Mouse (Mus musculus) midbrain, embryonic 12.5 days (tissue): ENCODE measurements around the gene Dcaf5. TPM values are rescaled to one million over a fixed set of nuclear protein-coding genes. Genes with fewer than 3 reads are reported as not detected.
"Not testable (repeated sequence)": the region's sequence is repeated elsewhere in the genome, so short reads cannot be mapped to it uniquely, and the experiment has no call there.

ENCODE experiments used
- ATAC-seq: fragments of 200-750 bp; cut with Nextera tagmentation; 2 replicates; pipeline ENCODE4 v1.8.0; 2017; ENCODE audit warnings: low read depth, moderate TSS enrichment, moderate library complexity; ENCODE audit not compliant: low FRiP score
- H3K27ac ChIP-seq: fragments of 300-500 bp; sonication (generic); replicated peaks from 2 replicates; pipeline ENCODE4 v1.5.1; 2016; ENCODE audit warnings: mild to moderate bottlenecking
- H3K27me3 ChIP-seq: fragments of 300-500 bp; sonication (generic); 2 replicates; pipeline ENCODE4 v1.6.1; 2016; ENCODE audit warnings: mild to moderate bottlenecking
- H3K36me3 ChIP-seq: fragments of 300-500 bp; sonication (generic); 2 replicates; pipeline ENCODE4 v1.6.1; 2016
- H3K4me1 ChIP-seq: fragments of 300-500 bp; sonication (generic); 2 replicates; pipeline ENCODE4 v1.6.1; 2016
- H3K4me2 ChIP-seq: fragments of 300-500 bp; sonication (generic); replicated peaks from 2 replicates; pipeline ENCODE4 v1.6.1; 2016; ENCODE audit warnings: mild to moderate bottlenecking, moderate library complexity
- H3K4me3 ChIP-seq: fragments of 300-500 bp; sonication (generic); 2 replicates; pipeline ENCODE4 v1.5.1; 2016; ENCODE audit warnings: mild to moderate bottlenecking
- H3K9ac ChIP-seq: fragments of 300-500 bp; sonication (generic); replicated peaks from 2 replicates; pipeline ENCODE4 v1.6.1; 2016; ENCODE audit warnings: mild to moderate bottlenecking, moderate library complexity
- H3K9me3 ChIP-seq: fragments of 300-500 bp; sonication (generic); 2 replicates; pipeline ENCODE4 v1.6.1; 2016; ENCODE audit warnings: mild to moderate bottlenecking
- WGBS: fragments of 180-500 bp; shearing (Covaris S2); methylation state at CpG from one replicate; pipeline ENCODE4 v1.1.7; 2016; 5-methylcytosine and 5-hydroxymethylcytosine counted together
- polyA plus RNA-seq: library from polyadenylated mRNA; unstranded; fragments of >200 nt; fragmentation: Nextera tagmentation; extraction: Ambion mirVana; gene quantifications from 2 replicates; pipeline ENCODE4 v1.2.1, GENCODE M21; 2016

The Dcaf5 gene
- polyA plus RNA-seq: 26.1 and 27.5 TPM in 2 replicates

DNA sequence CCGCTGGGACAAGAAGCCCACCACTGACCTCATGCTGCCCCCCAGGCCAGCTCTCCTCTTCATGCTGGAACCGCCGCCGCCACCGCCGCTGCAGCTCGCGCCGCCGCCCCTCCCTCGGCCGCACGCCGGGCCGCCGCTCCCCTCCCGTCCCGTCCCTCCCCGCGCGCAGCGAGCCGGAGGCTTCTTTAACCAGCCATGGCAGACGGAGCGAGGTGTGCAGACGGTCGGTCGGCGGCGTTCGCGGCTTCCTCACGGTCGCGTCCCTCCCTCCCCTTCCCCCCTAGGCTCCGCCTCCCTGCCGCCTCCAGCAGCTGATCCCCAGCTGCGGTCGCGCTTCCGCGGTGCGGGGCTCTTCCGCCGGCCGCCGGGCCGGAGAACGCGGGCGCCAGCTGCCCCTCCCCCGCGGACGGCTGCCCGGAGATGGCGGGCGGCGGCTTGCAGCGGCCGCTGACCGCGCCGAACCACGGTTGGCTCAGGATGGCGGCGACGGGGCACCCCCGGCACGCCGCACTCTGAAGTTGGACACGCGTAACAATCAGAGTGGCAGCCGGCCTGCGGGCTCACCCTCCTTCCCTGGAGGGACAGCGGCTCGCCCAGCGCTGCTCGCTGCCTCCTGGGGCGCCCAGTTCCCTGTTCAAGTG, at the start of gene Dcaf5:
Dcaf5 (minus strand) TSS at position 266 of the 641 bp plus-strand sequence.
- Histone ChIP-seq H3K4me2 (peak within 1 kb of the TSS; percentile 73), H3K36me3 (no peaks in the 10 kb centered on the region), H3K4me3 (peak within 1 kb of the TSS; percentile 72), H3K9ac (peak within 1 kb of the TSS; percentile 93), H3K9me3 (no peaks in the 10 kb centered on the region), H3K27ac (peak within 1 kb of the TSS; percentile 99), H3K4me1 (peaks cover 16% of the 10 kb centered on the region), H3K27me3 (no peaks in the 10 kb centered on the region)
- ATAC-seq: peak; percentile 85
- under 1% methylated on average over 68 of the region's 79 CpGs for WGBS

DNA sequence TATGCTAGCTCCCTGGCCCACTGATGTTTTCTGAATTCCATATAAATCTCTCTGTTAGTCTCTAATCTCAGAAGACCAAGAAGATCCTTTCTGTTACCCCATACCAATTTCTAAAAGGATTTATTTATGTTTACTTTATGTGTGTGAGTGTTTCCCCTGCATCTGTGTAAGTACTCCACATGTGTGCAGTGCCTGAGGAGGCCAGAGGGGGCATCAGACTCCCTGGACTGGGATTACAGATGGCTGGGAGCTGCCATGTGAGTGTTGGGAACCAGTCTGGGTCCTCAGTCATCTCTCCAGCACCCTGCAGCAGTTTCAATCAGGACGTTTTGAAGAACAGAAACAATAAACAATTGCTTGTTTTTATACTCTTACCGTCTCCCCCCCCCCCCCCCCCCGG, 47.0 kb upstream of the Dcaf5 start:
- Histone ChIP-seq H3K27ac (no peak overlapping the region), H3K27me3 (no peaks in the 10 kb centered on the region), H3K4me1 (no peaks in the 10 kb centered on the region), H3K4me3 (no peak overlapping the region), H3K36me3 (peaks cover 57% of the 10 kb centered on the region), H3K9ac (no peak overlapping the region), H3K9me3 (no peaks in the 10 kb centered on the region), H3K4me2 (no peak overlapping the region)
- ATAC-seq: no peak
- 74% methylated on average over 3 of the region's 3 CpGs for WGBS

DNA sequence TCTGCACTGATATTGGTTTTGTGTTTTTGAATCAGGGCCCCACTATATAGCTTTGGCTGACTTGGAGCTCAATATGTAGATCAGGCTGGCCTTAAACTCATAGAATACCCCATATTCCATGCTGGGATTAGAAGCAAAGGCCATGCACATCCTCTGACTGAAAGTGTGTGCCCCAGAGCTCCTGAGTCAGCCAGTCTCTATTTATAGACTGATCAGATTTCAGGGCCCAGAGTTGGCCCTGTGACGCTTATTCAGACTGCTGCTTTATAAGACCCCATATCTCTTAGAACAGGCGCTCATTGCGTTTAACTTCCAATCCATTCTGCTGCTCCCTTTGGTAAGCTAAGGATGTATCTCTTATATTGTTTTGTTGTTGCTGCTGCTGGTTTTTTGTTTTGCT, 43.6 kb upstream of the Dcaf5 start:
- WGBS: 91% methylated on average over 3 of the region's 3 CpGs
- no peak overlapping the region for H3K27ac ChIP-seq
- H3K9me3 ChIP-seq: no peaks in the 10 kb centered on the region
- no peak overlapping the region for H3K9ac ChIP-seq
- peaks cover 48% of the 10 kb centered on the region for H3K36me3 ChIP-seq
- no peaks in the 10 kb centered on the region for H3K27me3 ChIP-seq
- H3K4me1 ChIP-seq: no peaks in the 10 kb centered on the region
- H3K4me3 ChIP-seq: no peak overlapping the region
- no peak for ATAC-seq
- no peak overlapping the region for H3K4me2 ChIP-seq

DNA sequence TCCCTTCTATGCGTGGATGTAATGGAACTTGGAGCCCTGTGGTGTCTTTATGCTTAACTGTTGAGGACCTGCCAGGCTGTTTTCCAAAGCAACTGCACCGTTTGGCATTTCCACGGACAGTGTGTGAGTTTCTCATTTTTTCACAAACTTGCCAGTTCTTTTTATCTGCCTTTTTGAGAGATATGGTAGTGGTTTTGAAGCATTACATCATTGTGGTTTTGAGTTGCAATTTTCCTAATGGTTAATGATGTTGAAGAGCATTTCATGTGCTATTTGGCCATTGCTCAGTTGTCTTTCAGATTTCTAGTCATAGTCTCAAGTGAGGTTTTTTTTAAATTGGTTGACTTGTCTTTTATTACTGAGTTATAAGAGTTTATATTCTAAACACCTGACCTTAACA, 37.3 kb upstream of the Dcaf5 start:
- Histone ChIP-seq H3K9me3 (no peaks in the 10 kb centered on the region), H3K4me3 (no peak overlapping the region), H3K4me1 (no peaks in the 10 kb centered on the region), H3K27me3 (no peaks in the 10 kb centered on the region), H3K9ac (no peak overlapping the region), H3K27ac (no peak overlapping the region), H3K4me2 (no peak overlapping the region), H3K36me3 (0 out of 2 replicates have a peak, but pooled peaks cover 7% of the 10 kb centered on the region)
- WGBS: 87% methylated on average over 3 of the region's 3 CpGs
- ATAC-seq: no peak

DNA sequence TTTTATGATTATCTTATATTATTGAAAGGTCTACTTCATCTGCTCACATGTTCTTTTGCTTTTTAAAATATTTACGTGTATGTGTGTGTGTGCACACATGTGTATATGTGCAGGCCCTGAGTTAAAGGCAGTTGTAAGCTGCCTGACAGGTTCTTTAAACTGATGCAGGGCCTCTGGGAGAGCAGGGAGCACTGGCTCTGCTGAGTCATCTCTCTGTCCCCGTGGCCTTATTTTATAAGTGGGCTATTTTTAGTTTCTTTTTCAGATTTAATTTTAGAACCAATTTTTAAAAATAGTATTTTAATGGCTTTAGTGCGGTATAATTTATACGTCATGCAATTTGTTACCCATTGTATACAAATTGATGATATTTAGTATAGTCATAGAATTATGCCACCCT, 35.5 kb upstream of the Dcaf5 start:
- Histone ChIP-seq H3K4me3 (no peak overlapping the region), H3K9ac (no peak overlapping the region), H3K9me3 (no peaks in the 10 kb centered on the region), H3K4me1 (no peaks in the 10 kb centered on the region), H3K36me3 (0 out of 2 replicates have a peak, but pooled peaks cover 5% of the 10 kb centered on the region), H3K27ac (no peak overlapping the region), H3K27me3 (no peaks in the 10 kb centered on the region), H3K4me2 (no peak overlapping the region)
- WGBS: 90% methylated on average over 4 of the region's 4 CpGs
- ATAC-seq: no peak

DNA sequence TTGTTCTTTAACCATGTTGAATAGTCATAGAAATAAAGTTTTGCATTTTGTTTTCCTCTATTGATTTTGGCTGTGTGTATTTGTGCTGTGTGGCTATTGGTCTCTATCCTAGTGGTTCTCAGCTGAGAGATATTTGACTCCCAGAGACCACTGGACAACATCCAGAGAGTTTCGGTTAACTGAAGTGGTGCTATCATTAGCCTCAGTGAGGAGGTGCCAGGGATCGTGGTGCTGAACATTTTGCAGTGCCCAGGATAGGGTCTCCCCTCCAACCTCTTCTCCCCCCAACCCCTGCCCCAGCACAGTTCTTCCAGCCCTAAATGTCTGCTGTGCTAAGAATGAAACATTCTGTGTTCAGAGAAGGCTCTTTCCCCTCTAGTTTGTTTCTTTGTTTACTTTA, 33.8 kb upstream of the Dcaf5 start:
- WGBS: 94% methylated on average over 2 of the region's 2 CpGs
- Histone ChIP-seq H3K9me3 (no peaks in the 10 kb centered on the region), H3K36me3 (no peaks in the 10 kb centered on the region), H3K4me1 (no peaks in the 10 kb centered on the region), H3K9ac (no peak overlapping the region), H3K27me3 (no peaks in the 10 kb centered on the region), H3K27ac (no peak overlapping the region), H3K4me2 (no peak overlapping the region), H3K4me3 (no peak overlapping the region)
- ATAC-seq: no peak

DNA sequence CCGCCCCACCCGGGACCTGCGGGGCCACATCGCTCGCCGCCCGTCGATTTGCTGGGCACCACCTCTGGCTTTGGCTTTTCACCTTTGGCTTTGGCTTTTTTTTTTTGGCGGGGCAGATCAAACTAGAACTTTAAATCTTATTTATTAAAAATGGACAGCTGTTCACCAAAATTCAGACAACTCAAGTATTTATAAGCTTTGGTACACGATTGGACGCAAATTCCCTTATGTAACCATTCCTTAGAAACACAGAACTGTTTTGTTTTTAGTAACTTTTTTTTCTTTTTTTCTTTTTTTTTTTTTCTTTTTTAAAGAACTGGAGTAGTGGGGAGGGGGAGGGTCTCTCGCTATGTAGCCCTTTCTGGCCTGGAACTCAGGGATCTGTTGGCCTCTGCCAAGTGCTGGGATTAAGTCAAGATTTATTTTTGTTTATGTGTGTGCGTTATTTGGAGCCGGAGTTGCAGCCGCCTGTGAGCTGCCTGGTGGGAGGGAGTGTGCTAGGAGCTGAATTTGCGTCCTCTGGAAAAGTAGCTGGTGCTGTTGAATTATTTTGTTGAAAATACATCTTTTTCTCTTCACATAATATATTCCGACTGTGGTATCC, 27.4 kb upstream of the Dcaf5 start:
- peak overlapping the region; percentile 83 for H3K9ac ChIP-seq
- peak overlapping the region; percentile 78 for H3K4me2 ChIP-seq
- H3K4me1 ChIP-seq: peaks cover 7% of the 10 kb centered on the region
- H3K36me3 ChIP-seq: no peaks in the 10 kb centered on the region
- ATAC-seq: no peak
- no peaks in the 10 kb centered on the region for H3K27me3 ChIP-seq
- peak overlapping the region; percentile 75 for H3K27ac ChIP-seq
- peak overlapping the region; percentile 91 for H3K4me3 ChIP-seq
- 6% methylated on average over 17 of the region's 17 CpGs for WGBS
- H3K9me3 ChIP-seq: no peaks in the 10 kb centered on the region

DNA sequence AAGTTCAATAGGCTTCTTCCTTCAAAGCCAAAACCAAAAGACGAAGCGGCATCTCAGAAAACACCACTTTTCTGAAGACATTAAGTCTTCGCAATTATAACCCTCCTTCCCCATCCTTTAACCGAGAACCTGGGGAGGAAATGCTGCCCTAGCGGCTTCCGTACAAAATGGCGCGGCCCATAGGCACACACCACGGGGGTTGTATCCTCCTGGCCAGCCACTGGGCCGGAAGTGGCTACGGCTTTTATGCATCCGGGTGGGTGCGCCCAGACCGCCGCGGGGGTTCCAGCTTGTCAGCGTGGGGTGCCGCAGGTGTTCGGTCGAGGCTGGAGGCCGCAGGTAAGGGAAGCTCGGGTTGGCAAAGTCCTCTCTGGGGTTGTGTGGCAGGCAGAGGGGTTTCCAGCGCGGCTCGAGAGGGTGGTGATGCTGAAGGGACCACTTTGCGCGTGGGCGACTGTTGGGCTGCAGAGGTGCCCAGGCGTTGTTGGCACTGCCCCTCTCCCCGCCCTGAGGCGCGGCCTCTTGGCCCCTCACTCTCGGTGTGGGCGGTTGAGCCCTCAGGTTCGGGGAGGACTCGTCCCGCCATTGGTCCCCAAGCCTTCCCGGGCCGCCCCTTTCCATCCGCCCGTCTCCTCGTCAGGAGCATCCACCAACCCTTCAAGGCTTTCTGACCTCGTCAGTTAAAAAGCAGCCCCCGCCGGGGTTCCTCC, 26.7 kb upstream of the Dcaf5 start, which contains the start of gene Exd2:
Exd2 (plus strand) TSS at position 154 of the 710 bp plus-strand sequence.
- H3K9me3 ChIP-seq: no peaks in the 10 kb centered on the region
- peaks cover 7% of the 10 kb centered on the region for H3K4me1 ChIP-seq
- peak within 1 kb of the TSS; percentile 91 for H3K4me3 ChIP-seq
- ATAC-seq: peak; percentile 96
- peak within 1 kb of the TSS; percentile 78 for H3K4me2 ChIP-seq
- no peaks in the 10 kb centered on the region for H3K36me3 ChIP-seq
- under 1% methylated on average over 45 of the region's 45 CpGs for WGBS
- peak within 1 kb of the TSS; percentile 83 for H3K9ac ChIP-seq
- H3K27ac ChIP-seq: peak within 1 kb of the TSS; percentile 75
- H3K27me3 ChIP-seq: no peaks in the 10 kb centered on the region

DNA sequence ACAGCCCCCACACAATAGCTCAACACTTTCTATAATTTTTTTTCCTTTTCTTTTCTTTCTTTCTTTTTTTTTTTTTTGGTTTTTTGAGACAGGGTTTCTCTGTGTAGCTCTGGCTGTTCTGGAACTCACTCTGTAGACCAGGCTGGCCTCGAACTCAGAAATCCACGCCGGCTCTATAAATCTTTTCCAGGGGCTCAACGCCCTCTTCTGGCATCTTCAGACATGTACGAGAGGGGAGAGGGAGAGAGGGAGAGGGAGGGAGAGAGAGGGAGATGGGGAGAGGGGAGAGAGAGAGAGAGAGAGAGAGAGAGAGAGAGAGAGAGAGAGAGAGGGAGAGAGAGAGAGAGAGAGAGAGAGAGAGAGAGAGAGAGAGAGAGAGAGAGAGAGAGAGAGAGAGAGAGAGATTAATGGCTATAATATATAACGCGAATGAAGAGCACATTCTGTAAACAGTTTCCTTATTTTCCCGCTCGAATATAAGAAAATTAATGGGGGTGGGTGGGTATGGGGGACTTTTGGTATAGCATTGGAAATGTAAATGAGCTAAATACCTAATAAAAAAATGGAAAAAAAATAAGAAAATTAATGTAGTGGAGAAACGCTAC, 26.0 kb upstream of the Dcaf5 start:
- H3K4me1 ChIP-seq, H3K27me3 ChIP-seq, H3K9me3 ChIP-seq, H3K36me3 ChIP-seq: not testable (repeated sequence)
- Histone ChIP-seq H3K27ac (peak overlapping the region; percentile 75), H3K9ac (peak overlapping the region; percentile 83; the same call in 1 of the 2 replicates), H3K4me2 (peak overlapping the region; percentile 78), H3K4me3 (peak overlapping the region; percentile 91)
- peak; percentile 7; the same call in 1 of the 2 replicates for ATAC-seq
- 12% methylated on average over 10 of the region's 10 CpGs for WGBS

DNA sequence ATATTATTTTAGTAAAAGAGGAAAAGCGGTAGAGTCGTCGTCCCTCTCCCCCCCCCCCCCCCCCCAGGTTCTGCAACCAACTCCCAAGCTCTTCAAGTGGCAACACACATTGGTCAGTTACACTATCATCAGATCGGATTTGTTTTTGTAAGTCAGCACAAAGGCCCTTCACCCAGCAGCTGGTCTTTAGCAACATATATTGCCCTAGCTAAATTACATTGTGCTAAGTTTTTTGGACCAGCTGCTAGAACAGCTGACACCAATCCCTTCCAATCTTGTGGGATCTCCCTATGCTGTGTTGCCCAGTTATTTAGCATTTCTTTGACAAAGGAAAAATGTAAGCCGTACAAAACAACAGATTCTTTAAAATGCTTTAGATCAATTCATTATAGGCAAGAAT, 21.6 kb upstream of the Dcaf5 start:
- no peak for ATAC-seq
- Histone ChIP-seq H3K36me3 (no peaks in the 10 kb centered on the region), H3K9ac (no peak overlapping the region), H3K4me1 (no peaks in the 10 kb centered on the region), H3K27ac (no peak overlapping the region), H3K4me2 (no peak overlapping the region), H3K9me3 (no peaks in the 10 kb centered on the region), H3K27me3 (no peaks in the 10 kb centered on the region), H3K4me3 (no peak overlapping the region)
- 79% methylated on average over 5 of the region's 5 CpGs for WGBS

DNA sequence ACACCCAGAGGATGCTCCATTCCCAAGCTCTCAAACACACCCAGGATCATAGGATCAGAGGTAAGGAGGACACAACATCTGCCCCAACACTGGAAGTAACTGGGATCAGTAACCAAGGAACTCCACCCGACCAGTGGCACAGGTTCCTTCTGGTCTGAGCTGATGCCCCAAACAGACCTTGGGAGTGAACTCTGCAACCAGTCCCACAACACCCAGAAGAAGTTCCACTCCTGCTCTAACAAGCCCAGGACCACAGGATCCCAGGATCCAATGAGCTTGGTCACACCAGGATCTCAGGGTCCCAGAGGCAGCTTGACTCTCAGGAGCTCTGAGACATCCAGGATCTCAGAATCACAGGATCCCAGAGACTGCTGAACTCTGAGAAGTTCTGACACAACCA, 17.1 kb upstream of the Dcaf5 start:
- H3K4me3 ChIP-seq: no peak overlapping the region
- no peaks in the 10 kb centered on the region for H3K27me3 ChIP-seq
- no peak overlapping the region for H3K4me2 ChIP-seq
- ATAC-seq: no peak
- H3K9ac ChIP-seq: no peak overlapping the region
- no peak overlapping the region for H3K27ac ChIP-seq
- H3K36me3 ChIP-seq: no peaks in the 10 kb centered on the region
- WGBS: 90% methylated on average over 1 of the region's 1 CpGs
- no peaks in the 10 kb centered on the region for H3K9me3 ChIP-seq
- H3K4me1 ChIP-seq: no peaks in the 10 kb centered on the region
